Mouse (Mus musculus): ENCODE measurements around the gene Gm17662.

- TF ChIP-seq POLR2A (IDR thresholded peaks at IDR 0.05; ENCODE audit: insufficient read depth, low read depth, low read length) (no peak), CTCF (IDR thresholded peaks at IDR 0.05) (no peak), EP300 (IDR thresholded peaks at IDR 0.05; ENCODE audit: insufficient read depth, low read depth, low read length) (no peak)
Observed at GRCm38 (mm10) chr4:104813617-104814016, 43.5 kb upstream of the Gm17662 start.

Measured in heart, adult 2 months (tissue).